Mouse (Mus musculus): Measurements from ENCODE around the gene Pkib. TPM values are rescaled to one million over a fixed set of nuclear protein-coding genes. Genes with fewer than 3 reads are reported as not detected.

Pkib gene
- polyA plus RNA-seq, 1 experiment from 2014 or later = 2.8 TPM

DNA sequence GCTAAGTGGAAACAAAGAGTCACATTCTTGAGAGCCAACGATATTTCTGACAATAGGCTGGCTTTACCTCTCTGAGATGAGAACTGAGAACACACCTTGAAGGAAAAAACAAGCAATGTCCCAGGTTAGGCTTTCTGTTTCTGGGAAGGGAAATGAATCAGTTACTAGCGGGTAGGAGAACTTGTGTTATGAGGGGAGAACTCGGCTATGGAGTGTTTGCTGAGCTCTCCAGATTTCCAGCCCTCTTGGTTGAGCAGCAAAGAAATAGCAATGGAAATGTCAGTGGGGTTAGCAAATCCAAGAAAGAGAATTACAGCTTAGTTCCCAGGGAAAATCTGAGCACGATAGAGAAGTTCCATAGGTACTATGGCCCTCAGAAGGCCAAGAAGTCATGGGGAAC lies 70.5 kb downstream of the Pkib start:
- H3K36me3 ChIP-seq (ENCODE audit: control insufficient read depth, insufficient read depth, low read length) = no peaks in the 10 kb centered on the region
- no peaks in the 10 kb centered on the region for H3K4me1 ChIP-seq (ENCODE audit: control insufficient read depth, insufficient read depth, low read length)
- WGBS = 87% methylated on average over 4 of the region's 4 CpGs
- H3K4me2 ChIP-seq (ENCODE audit: low read depth, low read length) = no peak overlapping the region
- H3K27me3 ChIP-seq (ENCODE audit: control insufficient read depth, insufficient read depth, low read length) = no peaks in the 10 kb centered on the region
- no peak overlapping the region for H3K9ac ChIP-seq (replicated peaks; ENCODE audit: low read depth, low read length)
- H3K4me3 ChIP-seq (ENCODE audit: low read depth, low read length) = no peak overlapping the region
- no peaks in the 10 kb centered on the region for H3K9me3 ChIP-seq (ENCODE audit: control insufficient read depth, low read length)
- H3K27ac ChIP-seq (ENCODE audit: low read depth, low read length) = no peak overlapping the region
- no peak for ATAC-seq (ENCODE audit: low read depth)

DNA sequence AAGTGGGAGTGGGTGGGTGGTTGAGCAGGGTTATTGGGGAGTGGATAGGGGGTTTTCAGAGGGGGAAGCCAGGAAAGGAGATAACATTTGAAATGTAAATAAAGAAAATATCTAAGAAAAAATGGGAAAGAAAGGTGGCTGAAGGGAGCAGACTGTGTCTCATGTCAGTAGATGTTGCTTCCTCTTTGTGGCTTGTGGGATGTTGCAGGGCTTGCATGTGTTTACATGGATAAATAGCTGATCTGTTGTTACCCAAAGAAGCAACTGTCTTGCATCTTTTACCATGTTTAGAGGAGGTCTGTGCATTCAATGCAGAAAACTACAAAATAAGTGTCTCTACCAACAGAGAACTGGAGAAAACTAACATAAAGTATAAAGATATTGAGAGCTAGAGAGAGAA lies 89.3 kb downstream of the Pkib start:
- Histone ChIP-seq H3K27me3 (ENCODE audit: control insufficient read depth, insufficient read depth, low read length) (no peaks in the 10 kb centered on the region), H3K9me3 (ENCODE audit: control insufficient read depth, low read length) (no peaks in the 10 kb centered on the region), H3K4me2 (ENCODE audit: low read depth, low read length) (no peak overlapping the region), H3K9ac (replicated peaks; ENCODE audit: low read depth, low read length) (no peak overlapping the region), H3K36me3 (ENCODE audit: control insufficient read depth, insufficient read depth, low read length) (no peaks in the 10 kb centered on the region), H3K4me3 (ENCODE audit: low read depth, low read length) (no peak overlapping the region), H3K4me1 (ENCODE audit: control insufficient read depth, insufficient read depth, low read length) (no peaks in the 10 kb centered on the region), H3K27ac (ENCODE audit: low read depth, low read length) (no peak overlapping the region)
- no peak for ATAC-seq (ENCODE audit: low read depth)

DNA sequence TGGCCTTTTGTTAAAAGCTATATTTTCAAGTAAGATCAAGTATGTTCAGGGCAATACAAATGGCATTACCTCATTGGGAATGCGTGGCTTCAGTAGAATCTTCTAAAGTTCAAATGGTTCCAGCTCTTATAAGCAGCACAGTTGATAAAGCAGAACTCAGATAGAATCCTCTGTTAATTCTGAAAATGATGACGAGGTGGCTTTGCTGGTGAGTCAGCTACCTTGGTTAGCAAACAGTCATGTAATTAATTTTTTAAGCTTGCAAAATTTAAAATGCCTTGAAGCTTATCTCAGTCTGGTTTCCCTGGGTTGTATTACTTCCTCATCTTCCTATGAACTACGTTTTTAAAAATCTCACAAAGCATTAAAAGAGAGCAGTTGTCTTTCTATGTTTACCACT lies 90.6 kb downstream of the Pkib start:
- Histone ChIP-seq H3K9me3 (ENCODE audit: control insufficient read depth, low read length) (no peaks in the 10 kb centered on the region), H3K4me2 (ENCODE audit: low read depth, low read length) (no peak overlapping the region), H3K9ac (replicated peaks; ENCODE audit: low read depth, low read length) (no peak overlapping the region), H3K4me1 (ENCODE audit: control insufficient read depth, insufficient read depth, low read length) (no peaks in the 10 kb centered on the region), H3K27ac (ENCODE audit: low read depth, low read length) (no peak overlapping the region), H3K27me3 (ENCODE audit: control insufficient read depth, insufficient read depth, low read length) (no peaks in the 10 kb centered on the region), H3K36me3 (ENCODE audit: control insufficient read depth, insufficient read depth, low read length) (no peaks in the 10 kb centered on the region), H3K4me3 (ENCODE audit: low read depth, low read length) (no peak overlapping the region)
- ATAC-seq (ENCODE audit: low read depth) = no peak
- WGBS = 85% methylated on average over 3 of the region's 3 CpGs

DNA sequence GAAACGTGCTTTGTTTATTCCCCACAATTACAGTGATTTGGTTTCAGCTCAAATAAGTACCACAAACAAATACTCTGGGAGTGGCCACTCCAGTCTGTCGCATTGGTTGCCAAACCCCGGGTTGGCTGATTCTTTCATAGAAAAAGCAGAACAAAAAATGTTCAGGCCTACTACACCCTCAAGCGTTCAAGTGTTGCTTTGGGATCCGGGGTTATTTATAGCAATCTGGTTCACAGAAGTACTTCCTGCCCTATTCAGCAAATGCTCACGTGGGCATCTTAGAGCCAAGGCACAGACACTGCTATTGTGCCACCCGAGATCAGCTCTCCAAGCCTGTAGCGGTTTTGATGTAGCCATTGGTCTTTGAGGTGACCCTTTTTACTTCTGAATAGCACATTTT lies 95.9 kb downstream of the Pkib start:
- Histone ChIP-seq H3K27me3 (ENCODE audit: control insufficient read depth, insufficient read depth, low read length) (no peaks in the 10 kb centered on the region), H3K9ac (replicated peaks; ENCODE audit: low read depth, low read length) (no peak overlapping the region), H3K4me3 (ENCODE audit: low read depth, low read length) (no peak overlapping the region), H3K27ac (ENCODE audit: low read depth, low read length) (no peak overlapping the region), H3K4me2 (ENCODE audit: low read depth, low read length) (no peak overlapping the region), H3K36me3 (ENCODE audit: control insufficient read depth, insufficient read depth, low read length) (no peaks in the 10 kb centered on the region), H3K4me1 (ENCODE audit: control insufficient read depth, insufficient read depth, low read length) (no peaks in the 10 kb centered on the region), H3K9me3 (ENCODE audit: control insufficient read depth, low read length) (no peaks in the 10 kb centered on the region)
- 74% methylated on average over 8 of the region's 8 CpGs for WGBS
- no peak for ATAC-seq (ENCODE audit: low read depth)

GRCm38 (mm10) chr10:57731672-57732071 lies 99.9 kb downstream of the Pkib start:
- H3K4me1 ChIP-seq (ENCODE audit: control insufficient read depth, insufficient read depth, low read length) = no peaks in the 10 kb centered on the region
- H3K27me3 ChIP-seq (ENCODE audit: control insufficient read depth, insufficient read depth, low read length) = no peaks in the 10 kb centered on the region
- no peak overlapping the region for H3K27ac ChIP-seq (ENCODE audit: low read depth, low read length)
- H3K4me3 ChIP-seq (ENCODE audit: low read depth, low read length) = no peak overlapping the region
- H3K9me3 ChIP-seq (ENCODE audit: control insufficient read depth, low read length) = no peaks in the 10 kb centered on the region
- no peak for ATAC-seq (ENCODE audit: low read depth)
- H3K4me2 ChIP-seq (ENCODE audit: low read depth, low read length) = no peak overlapping the region
- H3K9ac ChIP-seq (replicated peaks; ENCODE audit: low read depth, low read length) = no peak overlapping the region
- H3K36me3 ChIP-seq (ENCODE audit: control insufficient read depth, insufficient read depth, low read length) = no peaks in the 10 kb centered on the region
- 88% methylated on average over 3 of the region's 3 CpGs for WGBS

DNA sequence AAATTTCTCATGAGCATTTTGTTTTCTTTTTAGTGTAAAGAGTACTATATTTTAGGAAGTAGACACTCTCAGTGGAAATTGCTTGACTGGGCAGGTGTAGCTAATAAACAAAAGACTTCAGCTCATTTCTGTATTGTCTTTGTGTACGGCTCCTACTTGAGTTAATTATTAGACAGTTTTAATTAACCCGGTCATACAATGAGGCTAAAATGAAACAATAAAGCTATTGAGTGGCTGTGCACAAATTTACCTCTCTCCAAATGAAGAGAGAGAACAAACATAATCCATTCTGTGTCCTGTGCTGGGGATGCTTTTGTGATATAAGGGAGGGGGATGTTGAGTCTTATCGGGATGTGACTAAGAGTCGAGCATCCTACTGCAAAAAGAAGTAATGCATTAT lies 109.0 kb downstream of the Pkib start:
- no peaks in the 10 kb centered on the region for H3K9me3 ChIP-seq (ENCODE audit: control insufficient read depth, low read length)
- H3K36me3 ChIP-seq (ENCODE audit: control insufficient read depth, insufficient read depth, low read length) = no peaks in the 10 kb centered on the region
- ATAC-seq (ENCODE audit: low read depth) = no peak
- no peaks in the 10 kb centered on the region for H3K4me1 ChIP-seq (ENCODE audit: control insufficient read depth, insufficient read depth, low read length)
- H3K4me3 ChIP-seq (ENCODE audit: low read depth, low read length) = no peak overlapping the region
- no peak overlapping the region for H3K4me2 ChIP-seq (ENCODE audit: low read depth, low read length)
- no peaks in the 10 kb centered on the region for H3K27me3 ChIP-seq (ENCODE audit: control insufficient read depth, insufficient read depth, low read length)
- no peak overlapping the region for H3K9ac ChIP-seq (replicated peaks; ENCODE audit: low read depth, low read length)
- WGBS = 44% methylated on average over 4 of the region's 4 CpGs
- H3K27ac ChIP-seq (ENCODE audit: low read depth, low read length) = no peak overlapping the region

DNA sequence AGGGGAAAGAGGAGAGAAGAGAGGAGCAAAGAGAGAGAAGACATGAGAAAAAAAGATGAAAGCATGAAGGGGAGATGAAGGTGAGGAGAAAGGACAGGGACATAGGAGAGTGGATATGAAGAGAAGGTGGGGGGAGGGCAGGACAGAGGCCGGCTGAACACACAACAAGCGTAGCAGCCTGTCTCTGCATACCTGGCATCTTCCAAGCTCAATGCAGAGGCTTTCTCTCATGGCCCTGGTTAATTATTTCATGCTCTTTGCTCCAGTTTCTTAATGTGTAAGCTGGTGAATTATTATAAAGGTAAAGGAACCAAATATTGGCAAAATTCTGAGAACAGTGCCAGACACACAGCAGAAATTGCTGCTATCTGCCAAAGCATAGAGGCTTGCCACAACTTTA lies 109.6 kb downstream of the Pkib start:
- no peaks in the 10 kb centered on the region for H3K4me1 ChIP-seq (ENCODE audit: control insufficient read depth, insufficient read depth, low read length)
- H3K4me3 ChIP-seq (ENCODE audit: low read depth, low read length) = no peak overlapping the region
- H3K9ac ChIP-seq (replicated peaks; ENCODE audit: low read depth, low read length) = no peak overlapping the region
- no peaks in the 10 kb centered on the region for H3K27me3 ChIP-seq (ENCODE audit: control insufficient read depth, insufficient read depth, low read length)
- no peak for ATAC-seq (ENCODE audit: low read depth)
- H3K27ac ChIP-seq (ENCODE audit: low read depth, low read length) = no peak overlapping the region
- no peaks in the 10 kb centered on the region for H3K36me3 ChIP-seq (ENCODE audit: control insufficient read depth, insufficient read depth, low read length)
- 67% methylated on average over 2 of the region's 2 CpGs for WGBS
- H3K4me2 ChIP-seq (ENCODE audit: low read depth, low read length) = no peak overlapping the region
- no peaks in the 10 kb centered on the region for H3K9me3 ChIP-seq (ENCODE audit: control insufficient read depth, low read length)

DNA sequence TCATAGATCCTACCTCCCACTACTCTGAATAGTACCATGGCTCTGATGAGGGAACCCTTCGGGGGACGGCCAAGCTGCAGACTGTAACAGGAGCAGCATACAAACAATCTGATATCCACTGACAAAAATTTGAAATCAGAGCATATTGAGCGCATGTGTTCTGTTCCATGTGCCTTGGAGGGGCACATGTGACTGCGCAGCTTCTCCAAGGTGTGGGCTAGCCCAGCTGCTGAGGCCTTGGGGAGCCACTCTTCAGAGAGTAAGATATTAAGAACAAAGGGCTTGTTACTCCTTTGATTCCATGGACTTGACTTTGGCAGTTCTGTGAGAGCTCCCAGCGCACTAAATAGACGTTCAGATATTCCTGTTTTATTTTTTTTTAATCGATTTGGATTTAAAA lies 111.3 kb downstream of the Pkib start:
- Histone ChIP-seq H3K27me3 (ENCODE audit: control insufficient read depth, insufficient read depth, low read length) (no peaks in the 10 kb centered on the region), H3K4me3 (ENCODE audit: low read depth, low read length) (no peak overlapping the region), H3K4me2 (ENCODE audit: low read depth, low read length) (no peak overlapping the region), H3K9me3 (ENCODE audit: control insufficient read depth, low read length) (no peaks in the 10 kb centered on the region), H3K9ac (replicated peaks; ENCODE audit: low read depth, low read length) (no peak overlapping the region), H3K27ac (ENCODE audit: low read depth, low read length) (no peak overlapping the region), H3K36me3 (ENCODE audit: control insufficient read depth, insufficient read depth, low read length) (no peaks in the 10 kb centered on the region), H3K4me1 (ENCODE audit: control insufficient read depth, insufficient read depth, low read length) (no peaks in the 10 kb centered on the region)
- WGBS = 70% methylated on average over 7 of the region's 7 CpGs
- peak; percentile 38; the same call in 1 of the 2 replicates for ATAC-seq (ENCODE audit: low read depth)

- Histone ChIP-seq H3K4me3 (ENCODE audit: low read depth, low read length) (peak overlapping the region; percentile 27), H3K36me3 (ENCODE audit: control insufficient read depth, insufficient read depth, low read length) (no peaks in the 10 kb centered on the region), H3K4me2 (ENCODE audit: low read depth, low read length) (peak overlapping the region; percentile 42), H3K27ac (ENCODE audit: low read depth, low read length) (no peak overlapping the region), H3K27me3 (ENCODE audit: control insufficient read depth, insufficient read depth, low read length) (no peaks in the 10 kb centered on the region), H3K4me1 (ENCODE audit: control insufficient read depth, insufficient read depth, low read length) (no peaks in the 10 kb centered on the region), H3K9ac (replicated peaks; ENCODE audit: low read depth, low read length) (no peak overlapping the region), H3K9me3 (ENCODE audit: control insufficient read depth, low read length) (no peaks in the 10 kb centered on the region)
- peak; percentile 72 for ATAC-seq (ENCODE audit: low read depth)
- WGBS = 5% methylated on average over 6 of the region's 6 CpGs
Observed at GRCm38 (mm10) chr10:57743606-57744016, 111.8 kb downstream of the Pkib start.
